Mouse (Mus musculus) ovary, postnatal 14 days (tissue): ENCODE measurements around the gene Tmed6.
"Not testable (repeated sequence)": the region's sequence is repeated elsewhere in the genome, so short reads cannot be mapped to it uniquely, and the experiment has no call there.

Source experiments
- DNase-seq: peaks from one replicate; pipeline ENCODE4 v3.0.0; 2022; ENCODE audit warnings: low spot score

Tmed6 gene

DNA sequence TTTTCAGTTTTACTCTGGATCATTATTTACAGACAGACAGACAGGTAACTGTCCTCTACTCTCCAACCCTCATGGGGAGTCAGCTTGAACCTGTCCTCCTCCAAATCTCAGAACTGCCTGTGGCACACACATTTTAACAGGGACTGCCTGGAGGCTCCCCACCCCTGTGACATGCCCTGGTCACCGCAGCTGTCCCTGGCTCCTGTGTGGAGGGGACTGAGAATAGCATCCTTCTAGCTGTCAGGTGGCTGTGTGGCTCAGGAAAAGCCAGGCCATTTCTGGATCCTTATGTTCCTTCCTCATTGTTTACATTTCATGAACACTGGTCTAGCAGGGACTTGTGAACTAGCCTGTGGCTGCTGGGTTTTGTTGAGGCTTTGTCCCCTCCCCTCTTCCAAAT, 8.7 kb upstream of the Tmed6 start:
- no peak for DNase-seq

DNA sequence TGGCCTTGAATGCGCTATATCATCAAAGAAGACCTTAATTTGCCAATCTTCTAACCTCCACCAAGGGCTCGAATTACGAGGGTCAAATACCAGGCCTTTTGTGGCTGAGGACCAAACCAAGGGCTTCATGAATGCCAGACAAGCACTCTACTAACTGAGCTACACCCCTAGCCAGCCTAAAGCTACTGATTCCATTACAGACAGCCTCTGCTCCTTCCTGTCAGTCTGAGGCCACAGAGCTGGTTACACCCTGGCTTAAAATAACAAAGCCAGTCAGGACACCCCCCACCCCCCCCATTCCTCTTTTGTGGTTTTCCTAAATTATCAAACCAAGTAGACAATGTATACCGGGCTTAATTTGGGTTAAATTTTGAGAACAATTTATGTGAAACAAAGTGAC, 8.3 kb upstream of the Tmed6 start:
- DNase-seq: no peak

- DNase-seq: no peak
Observed at GRCm38 (mm10) chr8:107062613-107063012, 2.8 kb downstream of the Tmed6 start.

- DNase-seq: no peak
Observed at GRCm38 (mm10) chr8:107056973-107057369, 8.5 kb downstream of the Tmed6 start.

DNA sequence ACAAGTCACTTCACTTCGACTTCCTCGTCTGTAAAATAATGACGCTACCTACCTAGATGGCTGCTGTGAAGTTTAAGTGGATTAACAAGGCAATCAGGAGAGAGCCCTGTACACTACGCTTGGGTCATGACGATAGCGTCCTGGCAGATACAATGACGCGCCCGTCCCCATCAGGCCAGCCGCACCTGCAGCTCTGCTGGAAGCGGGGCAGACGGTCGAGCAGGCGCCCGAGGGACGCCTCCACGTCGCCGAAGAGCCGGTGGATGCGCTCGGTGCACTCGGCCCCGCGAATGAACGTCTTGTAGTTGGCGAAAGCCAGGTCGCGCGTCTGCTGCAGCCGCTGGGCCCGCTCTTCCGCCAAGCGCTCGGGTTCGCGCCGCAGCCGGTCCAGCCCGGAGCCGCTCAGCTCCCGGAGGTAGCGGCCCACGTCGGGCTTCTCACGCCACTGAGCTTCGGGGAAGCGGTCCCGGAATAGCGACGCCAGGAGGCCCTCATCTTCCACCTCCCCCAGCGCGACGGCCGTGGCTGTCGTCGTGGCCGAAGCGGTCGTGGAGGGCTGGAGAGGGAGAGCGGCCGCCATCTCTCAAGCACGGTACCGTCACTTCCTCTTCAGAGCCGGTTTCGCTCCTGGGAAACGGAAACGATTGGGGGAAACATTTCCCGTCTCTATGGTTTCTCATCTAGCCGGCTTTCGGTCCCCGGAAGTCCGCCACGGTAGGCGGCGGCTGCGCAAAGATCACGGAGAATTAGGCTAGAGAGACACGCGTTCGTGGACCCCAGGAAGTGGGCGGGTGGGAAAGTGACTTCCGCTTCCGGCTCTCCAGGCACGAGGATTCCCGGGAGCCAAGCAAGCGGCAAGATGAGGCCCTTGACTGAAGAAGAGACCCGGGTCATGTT, 9.1 kb downstream of the Tmed6 start, which contains the start of the genes Cog8 and Nip7:
Gene Cog8 (minus strand): TSS at position 614 of the 897 bp plus-strand sequence.
Gene Nip7 (plus strand): TSS at position 802 of the 897 bp plus-strand sequence.
- peak; percentile 89 for DNase-seq

DNA sequence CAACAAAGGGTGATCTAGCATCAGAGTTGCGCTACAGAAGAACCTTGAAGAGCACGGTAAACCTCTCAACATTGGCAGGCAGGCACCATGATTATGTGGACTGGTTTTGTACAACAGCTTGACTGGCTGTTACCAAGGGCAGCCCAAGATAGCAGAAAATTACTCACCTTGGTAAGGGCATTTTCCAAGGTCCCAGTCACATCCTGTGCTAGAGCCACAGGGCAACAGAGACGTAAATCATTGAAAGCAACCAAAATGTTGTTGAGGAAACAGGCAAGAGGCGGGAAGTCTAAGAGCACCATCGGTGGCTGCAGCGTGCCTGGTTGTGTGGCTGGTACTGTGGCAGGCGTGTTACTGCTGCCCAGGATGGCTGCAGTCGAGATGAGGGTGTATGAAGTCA, 13.4 kb downstream of the Tmed6 start:
- DNase-seq: no peak

- DNase-seq: no peak
Observed at GRCm38 (mm10) chr8:107049480-107049879, 16.0 kb downstream of the Tmed6 start.

DNA sequence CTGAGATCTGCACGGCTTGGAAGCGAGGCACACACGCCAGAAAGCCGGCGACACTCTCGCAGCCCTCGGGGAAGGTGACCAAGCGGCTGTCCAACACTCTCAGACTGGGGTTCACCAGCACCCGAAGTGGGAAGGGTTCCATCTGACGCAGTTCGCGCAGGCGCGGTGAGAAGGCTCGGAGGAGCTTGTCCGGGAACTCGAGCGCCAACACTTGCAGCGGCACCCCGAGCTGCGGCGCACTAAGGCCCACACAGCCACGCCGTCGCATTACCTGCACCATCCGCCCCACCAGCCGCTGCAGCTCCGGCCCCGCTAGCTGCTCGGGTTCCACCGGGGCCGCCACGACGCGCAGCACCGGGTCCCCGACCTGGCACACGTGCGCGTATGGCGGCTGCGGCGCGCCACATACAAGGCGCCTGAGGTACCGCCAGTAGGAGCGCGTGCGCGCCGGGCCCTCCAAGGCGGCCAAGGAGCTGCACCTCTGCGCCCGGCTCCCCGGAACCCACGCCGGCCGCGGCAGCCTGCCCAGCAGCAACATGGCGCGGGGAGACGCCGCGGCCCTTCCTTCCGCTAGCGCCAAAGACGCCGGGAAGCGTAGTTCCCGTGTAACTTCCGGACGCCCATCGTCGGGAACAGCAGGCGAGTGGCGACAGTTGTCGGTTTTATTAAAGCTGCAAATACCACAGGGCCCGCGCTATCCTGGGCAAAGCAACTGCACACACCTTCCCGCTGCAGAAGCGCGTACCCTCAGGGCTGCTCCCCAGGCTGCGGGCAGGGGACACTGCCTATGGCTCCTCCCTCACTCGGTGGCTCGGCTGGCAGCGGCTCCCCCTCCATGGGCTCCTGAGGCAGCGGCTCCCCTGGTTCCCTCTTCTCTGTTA, 17.1 kb downstream of the Tmed6 start, which contains the start of gene Pdf:
Gene Pdf (minus strand): TSS at position 554 of the 881 bp plus-strand sequence.
- peak; percentile 70 for DNase-seq

- DNase-seq: no peak
Observed at GRCm38 (mm10) chr8:107046976-107047375, 18.5 kb downstream of the Tmed6 start.

GRCm38 (mm10) chr8:107045478-107045877, 20.0 kb downstream of the Tmed6 start:
- no peak for DNase-seq

DNA sequence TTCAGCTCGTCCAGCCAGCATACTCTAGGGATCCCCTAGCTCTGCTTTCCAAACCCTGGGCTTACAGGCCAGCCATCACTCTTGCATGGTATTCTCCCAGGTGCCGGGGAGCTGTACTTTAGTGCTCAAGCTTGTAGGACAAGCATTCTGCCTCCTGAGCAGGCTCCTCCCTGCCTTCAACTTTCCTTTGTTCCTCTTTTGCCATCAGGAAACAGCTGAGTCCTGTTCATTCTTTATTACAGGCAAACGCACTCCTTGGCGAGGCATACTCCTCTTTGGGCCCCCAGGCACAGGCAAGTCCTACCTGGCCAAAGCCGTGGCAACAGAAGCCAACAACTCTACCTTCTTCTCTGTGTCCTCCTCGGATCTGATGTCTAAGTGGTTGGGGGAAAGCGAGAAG, 24.8 kb downstream of the Tmed6 start:
- no peak for DNase-seq

- DNase-seq: no peak
Observed at GRCm38 (mm10) chr8:107036626-107037025, 28.8 kb downstream of the Tmed6 start.

DNA sequence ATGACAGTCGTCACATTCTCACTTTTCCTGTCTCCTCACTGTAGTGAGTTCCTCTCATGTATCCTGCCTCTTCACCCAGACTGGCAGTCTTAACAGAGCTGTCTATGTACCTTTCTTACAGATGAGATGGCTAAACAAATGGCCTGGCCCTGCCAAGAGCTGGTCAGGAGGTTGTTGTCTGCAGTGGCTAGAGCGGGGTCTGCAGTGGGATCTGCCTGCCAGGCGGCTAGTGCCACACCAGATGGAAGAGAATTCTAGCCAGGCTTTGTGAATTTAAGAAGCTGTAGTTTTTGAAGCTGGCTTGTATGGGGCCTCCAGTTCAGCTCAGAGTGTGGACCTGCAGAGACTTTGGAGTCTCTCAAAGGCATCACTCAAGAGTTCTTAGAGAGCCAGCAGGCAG, 29.8 kb downstream of the Tmed6 start:
- DNase-seq: no peak

- not testable (repeated sequence) for DNase-seq
Observed at GRCm38 (mm10) chr8:107033609-107034008, 31.8 kb downstream of the Tmed6 start.

- DNase-seq: no peak
Observed at GRCm38 (mm10) chr8:107031577-107032090, 33.8 kb downstream of the Tmed6 start.

DNA sequence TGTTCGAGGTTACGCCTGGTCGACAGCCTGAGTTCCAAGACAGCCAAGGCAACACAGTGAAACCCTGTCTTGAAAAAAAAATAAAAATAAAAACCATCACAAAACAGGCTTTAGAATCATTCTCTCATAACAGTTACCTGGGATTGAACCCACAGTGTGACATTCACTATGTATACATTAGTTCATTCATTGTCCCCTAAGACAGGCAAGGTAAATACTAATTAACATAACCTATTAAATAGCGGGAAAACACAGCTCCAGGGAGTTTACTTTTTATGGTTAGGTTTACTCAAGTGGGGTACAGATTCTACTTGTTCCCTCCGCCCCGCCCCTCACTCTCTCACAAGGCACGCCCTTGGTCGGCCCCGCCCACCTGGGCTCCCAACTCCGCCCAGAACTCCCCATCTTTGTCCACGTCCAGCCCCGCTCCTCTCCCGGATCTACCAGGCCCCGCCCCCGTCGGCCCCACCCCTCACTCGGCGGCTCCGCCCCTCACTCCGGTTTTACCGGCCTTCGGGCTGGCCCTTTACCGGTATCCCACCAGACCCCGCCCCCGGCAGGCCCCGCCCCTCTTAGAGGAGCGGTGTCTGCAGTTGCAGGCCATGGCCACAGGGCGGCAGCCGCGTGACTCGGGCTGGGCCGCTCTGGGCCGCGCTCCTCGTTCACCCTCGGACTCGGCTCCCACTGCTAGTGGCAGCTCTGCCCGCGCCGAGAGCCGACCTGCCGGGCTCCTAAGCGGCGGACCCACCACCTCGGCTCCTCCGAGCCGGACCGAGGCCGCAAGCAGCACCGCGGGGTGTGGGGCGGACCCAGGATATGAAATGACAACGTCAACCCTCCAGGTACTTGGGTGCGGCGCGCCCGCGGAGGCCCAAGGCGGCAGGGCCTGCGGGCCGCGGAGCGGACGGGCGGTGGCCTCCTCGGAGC, 34.5 kb downstream of the Tmed6 start, which contains the start of gene Vps4a:
Gene Vps4a (plus strand): TSS at position 573 of the 927 bp plus-strand sequence.
- DNase-seq: peak; percentile 99

- no peak for DNase-seq
Observed at GRCm38 (mm10) chr8:107030058-107030457, 35.4 kb downstream of the Tmed6 start.

DNA sequence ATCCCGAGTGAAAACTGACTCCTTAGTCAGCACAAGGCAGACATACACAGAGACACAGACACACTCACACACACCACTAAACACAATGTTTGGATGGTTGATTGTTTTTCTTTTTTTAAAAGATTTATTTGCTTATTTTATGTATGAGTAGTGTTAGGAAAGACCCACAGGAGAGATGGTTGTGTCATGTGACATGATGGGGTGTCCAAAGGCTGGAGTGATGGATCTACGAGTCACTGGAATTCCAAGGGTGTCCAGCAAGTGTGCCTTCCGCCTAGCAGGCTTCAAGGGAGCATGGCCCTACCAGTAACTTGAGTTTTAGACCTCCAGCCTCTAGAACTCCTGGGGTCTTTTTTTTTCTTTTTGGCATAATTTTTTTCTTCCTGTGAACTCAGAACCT, 36.1 kb downstream of the Tmed6 start:
- no peak for DNase-seq

GRCm38 (mm10) chr8:107023479-107023878, 42.0 kb downstream of the Tmed6 start:
- DNase-seq: no peak

DNA sequence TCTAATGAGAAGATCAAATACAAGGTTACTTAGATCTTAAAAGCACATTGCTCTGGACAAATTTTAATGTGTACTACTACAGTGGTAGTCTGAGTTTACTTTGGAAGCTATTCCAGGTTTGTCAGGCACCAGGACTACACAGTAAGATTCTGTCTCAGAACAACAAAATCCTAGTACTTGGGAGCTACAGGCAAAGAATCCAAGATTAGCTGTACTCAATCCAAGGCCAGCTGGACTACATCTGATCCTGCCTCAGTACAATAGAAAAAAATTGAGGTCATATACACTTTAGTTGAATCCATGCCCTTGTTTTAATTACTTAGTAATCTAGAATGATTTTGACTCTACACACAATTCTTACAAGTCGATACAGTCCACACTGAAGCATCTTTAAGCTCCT, 50.5 kb downstream of the Tmed6 start:
- DNase-seq: no peak

DNA sequence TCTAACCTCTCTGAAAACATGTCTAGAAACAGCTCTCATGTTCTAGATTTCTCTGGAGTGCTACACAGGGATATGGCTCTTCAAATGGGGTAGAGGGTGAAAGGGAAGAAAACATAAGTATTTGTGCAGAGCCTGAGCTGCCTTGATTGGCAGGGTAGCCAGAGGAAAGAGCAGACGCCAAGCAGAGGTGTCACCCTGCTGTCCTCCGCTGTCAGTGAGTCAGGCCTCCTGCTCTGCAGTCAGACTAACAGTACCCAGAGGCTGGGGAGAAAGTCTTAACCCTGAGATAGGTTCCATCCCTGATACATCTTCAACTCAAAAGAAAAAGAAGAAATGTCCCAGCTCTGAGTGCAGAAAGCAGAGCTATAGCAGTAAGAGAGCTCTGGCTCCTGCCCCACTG, 52.8 kb downstream of the Tmed6 start:
- DNase-seq: no peak
